Mouse (Mus musculus) pancreas, adult 10 weeks (tissue): ENCODE measurements around the gene Spink8. TPM values are rescaled to one million over a fixed set of nuclear protein-coding genes. Genes with fewer than 3 reads are reported as not detected.

Experiments used
- polyA plus RNA-seq: library from polyadenylated mRNA; stranded (reverse); fragments of 350-450 nt; fragmentation: Illumina TruSeq; extraction: RNeasy Lipid Tissue Mini Kit (QIAGEN cat#74804); gene quantifications from one replicate; pipeline ENCODE4 v1.2.3, GENCODE M21; 2015; ENCODE audit warnings: low read depth, low replicate concordance; ENCODE audit not compliant: insufficient read depth

The Spink8 gene
- polyA plus RNA-seq: not detected

GRCm38 (mm10) chr9:109811980-109812379, at the start of gene Spink8:
Gene Spink8 (plus strand): TSS chr9:109812280.

GRCm38 (mm10) chr9:109790570-109790969, 21.5 kb upstream of the Spink8 start, which contains the start of gene Fbxw27:
Gene Fbxw27 (minus strand): TSS chr9:109790670.

GRCm38 (mm10) chr9:109832391-109833087, 20.5 kb downstream of the Spink8 start, which contains the start of gene Nme6:
Gene Nme6 (plus strand): TSS chr9:109832749.

GRCm38 (mm10) chr9:109849312-109849758, 37.3 kb downstream of the Spink8 start, which contains the start of gene Camp:
Gene Camp (minus strand): TSS chr9:109849617.

GRCm38 (mm10) chr9:109874797-109875691, 63.0 kb downstream of the Spink8 start, which contains the start of gene Cdc25a:
Gene Cdc25a (plus strand): TSS chr9:109875579.

Other genes starting within 250 kb of the Spink8 start
- not detected for gene Fbxw15, start 244.0 kb upstream of the Spink8 start, polyA plus RNA-seq
- not detected for gene Fbxw24, start 186.2 kb upstream of the Spink8 start, polyA plus RNA-seq
- gene Fbxw25, start 147.6 kb upstream of the Spink8 start, polyA plus RNA-seq: not detected
- not detected for gene Fbxw18, start 109.6 kb upstream of the Spink8 start, polyA plus RNA-seq
- not detected for gene Fbxw26, start 66.2 kb upstream of the Spink8 start, polyA plus RNA-seq
- not detected for gene Fbxw27, start 21.6 kb upstream of the Spink8 start, polyA plus RNA-seq
- 7.8 TPM for gene Nme6, start 20.5 kb downstream of the Spink8 start, polyA plus RNA-seq
- not detected for gene Camp, start 37.3 kb downstream of the Spink8 start, polyA plus RNA-seq
- 6.5 TPM for gene Cdc25a, start 63.3 kb downstream of the Spink8 start, polyA plus RNA-seq
- gene Map4, start 119.2 kb downstream of the Spink8 start, polyA plus RNA-seq: 29.0 TPM